Mouse (Mus musculus) megakaryocyte, embryonic 14.5 days (primary cell): ENCODE data around the gene Smurf2. TPM values are rescaled to one million over a fixed set of nuclear protein-coding genes. Genes with fewer than 3 reads are reported as not detected.

Experiments used
- H3K27me3 ChIP-seq: replicated peaks from 2 replicates; pipeline ENCODE3; 2012; ENCODE audit warnings: inconsistent platforms
- H3K36me3 ChIP-seq: replicated peaks from 2 replicates; pipeline ENCODE3; 2012; ENCODE audit warnings: low read length, inconsistent platforms, mixed read lengths
- H3K4me1 ChIP-seq: 2 replicates; pipeline ENCODE4 v1.6.1; 2012; ENCODE audit warnings: inconsistent platforms
- H3K4me3 ChIP-seq: replicated peaks from 2 replicates; pipeline ENCODE3; 2012; ENCODE audit warnings: moderate library complexity, mild to moderate bottlenecking, inconsistent platforms
- H3K9me3 ChIP-seq: 2 replicates; pipeline ENCODE4 v1.6.1; 2012; ENCODE audit warnings: inconsistent platforms
- FLI1 ChIP-seq: IDR thresholded peaks from 2 replicates; pipeline ENCODE4 v1.6.1; 2012; ENCODE audit warnings: low read length, inconsistent platforms, mixed read lengths
- GATA1 ChIP-seq: IDR thresholded peaks from 3 replicates; pipeline ENCODE4 v1.6.1; 2012; ENCODE audit warnings: mixed read lengths, low read length, inconsistent platforms, borderline replicate concordance
- polyA plus RNA-seq: library from polyadenylated mRNA; stranded (reverse); fragments of >175 nt; gene quantifications from 2 replicates; pipeline ENCODE4 v1.2.3, GENCODE M21; 2012; ENCODE audit warnings: low replicate concordance; ENCODE audit not compliant: insufficient read depth

Smurf2 gene
- polyA plus RNA-seq, 1 experiment = 1.0 TPM

GRCm38 (mm10) chr11:106954566-106954965 lies 34.1 kb upstream of the Smurf2 start:
- Histone ChIP-seq H3K27me3 (peaks cover 10% of the 10 kb centered on the region), H3K4me1 (peaks cover 43% of the 10 kb centered on the region), H3K36me3 (no peaks in the 10 kb centered on the region), H3K4me3 (no peak overlapping the region), H3K9me3 (peaks cover 9% of the 10 kb centered on the region)
- TF ChIP-seq FLI1 = no peak
- TF ChIP-seq GATA1 = no peak

- peaks cover 9% of the 10 kb centered on the region for H3K9me3 ChIP-seq
- H3K36me3 ChIP-seq = no peaks in the 10 kb centered on the region
- H3K4me3 ChIP-seq = no peak overlapping the region
- H3K27me3 ChIP-seq = peaks cover 5% of the 10 kb centered on the region
- TF ChIP-seq FLI1 = no peak
- no peak for TF ChIP-seq GATA1
- H3K4me1 ChIP-seq = peaks cover 40% of the 10 kb centered on the region
Observed at GRCm38 (mm10) chr11:106954116-106954515, 33.6 kb upstream of the Smurf2 start.

GRCm38 (mm10) chr11:106937306-106937705 lies 16.8 kb upstream of the Smurf2 start:
- Histone ChIP-seq H3K4me1 (peaks cover 6% of the 10 kb centered on the region), H3K4me3 (no peak overlapping the region), H3K27me3 (peaks cover 61% of the 10 kb centered on the region), H3K36me3 (no peaks in the 10 kb centered on the region), H3K9me3 (no peaks in the 10 kb centered on the region)
- TF ChIP-seq GATA1 (no peak), FLI1 (no peak)

- no peak for TF ChIP-seq GATA1
- TF ChIP-seq FLI1 = no peak
- no peaks in the 10 kb centered on the region for H3K36me3 ChIP-seq
- no peak overlapping the region for H3K4me3 ChIP-seq
- H3K9me3 ChIP-seq = peaks cover 10% of the 10 kb centered on the region
- 0 out of 2 replicates have a peak, but pooled peaks cover 4% of the 10 kb centered on the region for H3K4me1 ChIP-seq
- peaks cover 19% of the 10 kb centered on the region for H3K27me3 ChIP-seq
Observed at GRCm38 (mm10) chr11:106930366-106930765, 9.9 kb upstream of the Smurf2 start.

GRCm38 (mm10) chr11:106928935-106929334 lies 8.4 kb upstream of the Smurf2 start:
- Histone ChIP-seq H3K27me3 (peaks cover 13% of the 10 kb centered on the region), H3K4me1 (peaks cover 10% of the 10 kb centered on the region), H3K4me3 (no peak overlapping the region), H3K9me3 (peaks cover 10% of the 10 kb centered on the region), H3K36me3 (no peaks in the 10 kb centered on the region)
- TF ChIP-seq FLI1 (no peak), GATA1 (no peak)

GRCm38 (mm10) chr11:106927950-106928349 lies 7.4 kb upstream of the Smurf2 start:
- Histone ChIP-seq H3K27me3 (peaks cover 10% of the 10 kb centered on the region), H3K9me3 (peaks cover 10% of the 10 kb centered on the region), H3K4me1 (peaks cover 11% of the 10 kb centered on the region), H3K36me3 (no peaks in the 10 kb centered on the region), H3K4me3 (no peak overlapping the region)
- no peak for TF ChIP-seq FLI1
- no peak for TF ChIP-seq GATA1

GRCm38 (mm10) chr11:106927226-106927625 lies 6.7 kb upstream of the Smurf2 start:
- Histone ChIP-seq H3K9me3 (peaks cover 10% of the 10 kb centered on the region), H3K4me3 (no peak overlapping the region), H3K27me3 (peaks cover 6% of the 10 kb centered on the region), H3K4me1 (peaks cover 11% of the 10 kb centered on the region), H3K36me3 (no peaks in the 10 kb centered on the region)
- TF ChIP-seq GATA1 (no peak), FLI1 (no peak)

- no peak overlapping the region for H3K4me3 ChIP-seq
- TF ChIP-seq GATA1 (no peak), FLI1 (no peak)
- peaks cover 3% of the 10 kb centered on the region for H3K27me3 ChIP-seq
- H3K4me1 ChIP-seq = peaks cover 15% of the 10 kb centered on the region
- H3K9me3 ChIP-seq = peaks cover 10% of the 10 kb centered on the region
- H3K36me3 ChIP-seq = no peaks in the 10 kb centered on the region
Observed at GRCm38 (mm10) chr11:106926732-106927131, 6.2 kb upstream of the Smurf2 start.

- Histone ChIP-seq H3K36me3 (no peaks in the 10 kb centered on the region), H3K4me1 (peaks cover 38% of the 10 kb centered on the region), H3K9me3 (no peaks in the 10 kb centered on the region), H3K4me3 (peak overlapping the region; percentile 97), H3K27me3 (no peaks in the 10 kb centered on the region)
- TF ChIP-seq GATA1 = no peak
- no peak for TF ChIP-seq FLI1
Observed at GRCm38 (mm10) chr11:106919612-106920550, 634 bp downstream of the Smurf2 start.

GRCm38 (mm10) chr11:106918901-106919300 lies 1.6 kb downstream of the Smurf2 start:
- Histone ChIP-seq H3K4me3 (peak overlapping the region; percentile 97), H3K9me3 (no peaks in the 10 kb centered on the region), H3K4me1 (peaks cover 36% of the 10 kb centered on the region), H3K27me3 (no peaks in the 10 kb centered on the region), H3K36me3 (no peaks in the 10 kb centered on the region)
- TF ChIP-seq GATA1 = no peak
- TF ChIP-seq FLI1 = no peak

GRCm38 (mm10) chr11:106911257-106911656 lies 9.3 kb downstream of the Smurf2 start:
- no peaks in the 10 kb centered on the region for H3K27me3 ChIP-seq
- H3K4me1 ChIP-seq = peaks cover 37% of the 10 kb centered on the region
- no peak for TF ChIP-seq FLI1
- no peak for TF ChIP-seq GATA1
- H3K9me3 ChIP-seq = no peaks in the 10 kb centered on the region
- no peak overlapping the region for H3K4me3 ChIP-seq
- H3K36me3 ChIP-seq = peaks cover 7% of the 10 kb centered on the region
